Mouse (Mus musculus): ENCODE results near the gene Cnih2. TPM values are rescaled to one million over a fixed set of nuclear protein-coding genes. Genes with fewer than 3 reads are reported as not detected.

Gene Cnih2
- polyA plus RNA-seq, 1 experiment from 2014 or later, result 8.6 TPM

GRCm38 (mm10) chr19:5049325-5049724 is 49.0 kb downstream of the Cnih2 start:
- 76% methylated on average over 6 of the region's 6 CpGs for WGBS
- peaks cover 15% of the 10 kb centered on the region for H3K27me3 ChIP-seq
- no peak overlapping the region for H3K4me3 ChIP-seq
- H3K36me3 ChIP-seq, result peaks cover 27% of the 10 kb centered on the region
- ATAC-seq (ENCODE audit: borderline replicate concordance, extremely low read depth, low FRiP score, low TSS enrichment), result no peak
- no peak overlapping the region for H3K4me2 ChIP-seq
- H3K9me3 ChIP-seq, result no peaks in the 10 kb centered on the region
- H3K4me1 ChIP-seq, result peaks cover 26% of the 10 kb centered on the region
- H3K27ac ChIP-seq, result no peak overlapping the region
- H3K9ac ChIP-seq, result no peak overlapping the region

GRCm38 (mm10) chr19:5048138-5049056 is 49.9 kb downstream of the Cnih2 start:
- Histone ChIP-seq H3K27me3 (peaks cover 15% of the 10 kb centered on the region), H3K9me3 (no peaks in the 10 kb centered on the region), H3K4me2 (no peak overlapping the region), H3K36me3 (peaks cover 27% of the 10 kb centered on the region), H3K27ac (no peak overlapping the region), H3K9ac (no peak overlapping the region), H3K4me1 (peaks cover 26% of the 10 kb centered on the region), H3K4me3 (no peak overlapping the region)
- WGBS, result 85% methylated on average over 14 of the region's 14 CpGs
- ATAC-seq (ENCODE audit: borderline replicate concordance, extremely low read depth, low FRiP score, low TSS enrichment), result no peak

GRCm38 (mm10) chr19:5045531-5045930 is 52.8 kb downstream of the Cnih2 start:
- WGBS, result 75% methylated on average over 4 of the region's 4 CpGs
- H3K36me3 ChIP-seq, result peaks cover 27% of the 10 kb centered on the region
- no peak overlapping the region for H3K9ac ChIP-seq
- no peak overlapping the region for H3K27ac ChIP-seq
- no peaks in the 10 kb centered on the region for H3K27me3 ChIP-seq
- no peak overlapping the region for H3K4me3 ChIP-seq
- H3K4me2 ChIP-seq, result no peak overlapping the region
- H3K9me3 ChIP-seq, result no peaks in the 10 kb centered on the region
- peaks cover 24% of the 10 kb centered on the region for H3K4me1 ChIP-seq
- no peak for ATAC-seq (ENCODE audit: borderline replicate concordance, extremely low read depth, low FRiP score, low TSS enrichment)

Other genes starting within 250 kb of the Cnih2 start
- gene Ctsf, start 243.4 kb downstream of the Cnih2 start, polyA plus RNA-seq (2015; fragmentation: Nextera tagmentation; extraction: Ambion mirVana), result 21.8 and 25.3 TPM in 2 replicates
- 1.6 and 3.6 TPM in 2 replicates for gene Actn3, start 220.6 kb downstream of the Cnih2 start, polyA plus RNA-seq (2015; fragmentation: Nextera tagmentation; extraction: Ambion mirVana)
- 10.0 and 10.6 TPM in 2 replicates for gene Zdhhc24, start 219.9 kb downstream of the Cnih2 start, polyA plus RNA-seq (2015; fragmentation: Nextera tagmentation; extraction: Ambion mirVana)
- 5.7 and 6.3 TPM in 2 replicates for gene Bbs1, start 191.9 kb downstream of the Cnih2 start, polyA plus RNA-seq (2015; fragmentation: Nextera tagmentation; extraction: Ambion mirVana)
- 94.4 and 104 TPM in 2 replicates for gene Dpp3, start 170.2 kb downstream of the Cnih2 start, polyA plus RNA-seq (2015; fragmentation: Nextera tagmentation; extraction: Ambion mirVana)
- gene Peli3, start 155.4 kb downstream of the Cnih2 start, polyA plus RNA-seq (2015; fragmentation: Nextera tagmentation; extraction: Ambion mirVana), result 1.5 and 2.0 TPM in 2 replicates
- 99.4 and 101 TPM in 2 replicates for gene Mrpl11, start 136.4 kb downstream of the Cnih2 start, polyA plus RNA-seq (2015; fragmentation: Nextera tagmentation; extraction: Ambion mirVana)
- 0.06 and 0.13 TPM in 2 replicates for gene Npas4, start 108.2 kb downstream of the Cnih2 start, polyA plus RNA-seq (2015; fragmentation: Nextera tagmentation; extraction: Ambion mirVana)
- gene Slc29a2, start 74.7 kb downstream of the Cnih2 start, polyA plus RNA-seq (2015; fragmentation: Nextera tagmentation; extraction: Ambion mirVana), result 2.7 and 4.1 TPM in 2 replicates
- 53.0 and 53.8 TPM in 2 replicates for gene B4gat1, start 59.7 kb downstream of the Cnih2 start, polyA plus RNA-seq (2015; fragmentation: Nextera tagmentation; extraction: Ambion mirVana)
- 2.2 and 2.4 TPM in 2 replicates for gene AC124502.3, start 59.6 kb downstream of the Cnih2 start, polyA plus RNA-seq (2015; fragmentation: Nextera tagmentation; extraction: Ambion mirVana)
- gene Brms1, start 57.2 kb downstream of the Cnih2 start, polyA plus RNA-seq (2015; fragmentation: Nextera tagmentation; extraction: Ambion mirVana), result 47.4 and 51.4 TPM in 2 replicates
- 2.7 and 2.9 TPM in 2 replicates for gene Rin1, start 48.0 kb downstream of the Cnih2 start, polyA plus RNA-seq (2015; fragmentation: Nextera tagmentation; extraction: Ambion mirVana)
- 71.7 and 72.4 TPM in 2 replicates for gene Cd248, start 30.4 kb downstream of the Cnih2 start, polyA plus RNA-seq (2015; fragmentation: Nextera tagmentation; extraction: Ambion mirVana)
- gene Tmem151a, start 13.0 kb downstream of the Cnih2 start, polyA plus RNA-seq (2015; fragmentation: Nextera tagmentation; extraction: Ambion mirVana), result 3.4 and 4.6 TPM in 2 replicates
- gene Yif1a, start 10.0 kb downstream of the Cnih2 start, polyA plus RNA-seq (2015; fragmentation: Nextera tagmentation; extraction: Ambion mirVana), result 94.5 and 96.8 TPM in 2 replicates
- gene Rab1b, start 8.6 kb upstream of the Cnih2 start, polyA plus RNA-seq (2015; fragmentation: Nextera tagmentation; extraction: Ambion mirVana), result 288 and 294 TPM in 2 replicates
- 16.2 and 19.4 TPM in 2 replicates for gene Klc2, start 20.0 kb upstream of the Cnih2 start, polyA plus RNA-seq (2015; fragmentation: Nextera tagmentation; extraction: Ambion mirVana)
- gene Pacs1, start 174.6 kb upstream of the Cnih2 start, polyA plus RNA-seq (2015; fragmentation: Nextera tagmentation; extraction: Ambion mirVana), result 20.6 and 21.4 TPM in 2 replicates
- 320 and 328 TPM in 2 replicates for gene Sf3b2, start 196.9 kb upstream of the Cnih2 start, polyA plus RNA-seq (2015; fragmentation: Nextera tagmentation; extraction: Ambion mirVana)
- gene Gal3st3, start 199.8 kb upstream of the Cnih2 start, polyA plus RNA-seq (2015; fragmentation: Nextera tagmentation; extraction: Ambion mirVana), result 1.7 and 2.4 TPM in 2 replicates
- not detected in 2 replicates for gene Catsper1, start 237.2 kb upstream of the Cnih2 start, polyA plus RNA-seq (2015; fragmentation: Nextera tagmentation; extraction: Ambion mirVana)